In the genomic region with DNA sequence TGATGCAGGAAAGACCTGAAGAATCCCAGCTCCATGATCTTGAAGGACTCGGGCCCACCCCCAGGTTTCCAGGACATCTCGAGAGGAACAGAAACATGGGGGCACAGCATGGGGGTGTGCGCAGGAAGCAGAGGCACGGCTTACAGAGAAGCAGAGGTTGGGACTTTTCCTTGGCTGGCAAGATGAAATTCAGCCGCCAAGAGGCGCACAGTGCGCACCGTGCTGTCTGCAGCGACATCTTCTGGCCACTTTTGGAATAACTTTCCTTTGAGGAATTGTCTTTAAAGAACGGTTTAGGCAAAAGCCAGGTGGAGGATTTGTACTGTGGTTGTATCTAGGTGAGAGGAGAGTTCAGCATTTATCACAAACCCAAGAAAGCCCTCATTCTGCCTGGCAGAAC, we compare ENCODE assay signal across 8 mouse cellular contexts. TPM values are rescaled to one million over a fixed set of nuclear protein-coding genes. Genes with fewer than 3 reads are reported as not detected.
DNase-seq lines count a peak whose midpoint lies in the region; ATAC-seq and TF ChIP-seq lines count a peak whose summit lies in the region.

No protein-coding gene starts in this region.

- no peaks in the 10 kb centered on the region; a peak in 1 of 4 replicates for H3K4me1 ChIP-seq in MEL (ENCODE audit: control insufficient read depth in 1 of 2, insufficient read depth in 2 of 2, low read length in 2 of 2)
- no peaks in the 10 kb centered on the region for H3K4me1 ChIP-seq in forebrain, embryonic 12.5 days
- H3K4me1 ChIP-seq in lung, embryonic 14.5 days (ENCODE audit: insufficient read depth): no peaks in the 10 kb centered on the region
- H3K4me1 ChIP-seq in olfactory bulb, adult 2 months (ENCODE audit: control insufficient read depth, insufficient read depth, low read length): peaks cover 4% of the 10 kb centered on the region; the same call in 1 of the 2 replicates
- H3K4me1 ChIP-seq in thymus, adult 2 months (replicated peaks; ENCODE audit: control insufficient read depth, insufficient read depth, low read length): peaks cover 38% of the 10 kb centered on the region

- H3K4me2 ChIP-seq in forebrain, embryonic 12.5 days: peak overlapping the region; percentile 5; the same call in 1 of the 2 replicates
- H3K4me2 ChIP-seq in lung, embryonic 14.5 days: peak overlapping the region; percentile 34; the same call in 1 of the 2 replicates

- DNase-seq in MEL (ENCODE audit: low read depth, low spot score): peak; percentile 90
- peak; percentile 77 for DNase-seq in c-Kit-positive CD71-positive TER-119-positive erythroid progenitor cells, embryonic 14.5 days (ENCODE audit: low spot score)
- DNase-seq in heart, postnatal 36 days: peak; percentile 84 to 85
- DNase-seq in layer of hippocampus, adult 2 months (ENCODE audit: low spot score in 2 of 2): peak; percentile 66 to 90
- DNase-seq in lung, embryonic 14.5 days: peak; percentile 97
- peak; percentile 88 for DNase-seq in thymus, adult 2 months

- no peak for TF ChIP-seq POLR2A in MEL (IDR thresholded peaks at IDR 0.05; ENCODE audit: control insufficient read depth in 1 of 2, insufficient read depth in 1 of 2, low read depth in 1 of 2, low read length in 2 of 2, poor library complexity in 1 of 2)
- TF ChIP-seq POLR2A in olfactory bulb, adult 2 months (IDR thresholded peaks at IDR 0.05; ENCODE audit: insufficient read depth, low read depth, low read length): no peak
- TF ChIP-seq POLR2A in thymus, adult 2 months (IDR thresholded peaks at IDR 0.05; ENCODE audit: control insufficient read depth, extremely low read depth, insufficient read depth, low read length, poor library complexity): no peak

- no peaks in the 10 kb centered on the region for H3K27me3 ChIP-seq in MEL (ENCODE audit: control insufficient read depth in 1 of 2, insufficient read depth in 2 of 2, low read length in 2 of 2)
- peaks cover 3% of the 10 kb centered on the region; the same call in 1 of the 2 replicates for H3K27me3 ChIP-seq in forebrain, embryonic 12.5 days
- H3K27me3 ChIP-seq in lung, embryonic 14.5 days (ENCODE audit: insufficient read depth, low read length): no peaks in the 10 kb centered on the region
- no peaks in the 10 kb centered on the region for H3K27me3 ChIP-seq in thymus, adult 2 months (ENCODE audit: control insufficient read depth, insufficient read depth, low read length)

- peak overlapping the region; percentile 48 to 52 for H3K4me3 ChIP-seq in MEL (ENCODE audit: control insufficient read depth in 1 of 2, insufficient read depth in 1 of 2, low read depth in 2 of 2, low read length in 2 of 2)
- H3K4me3 ChIP-seq in forebrain, embryonic 12.5 days (replicated peaks): no peak overlapping the region
- no peak overlapping the region for H3K4me3 ChIP-seq in layer of hippocampus, adult 2 months
- H3K4me3 ChIP-seq in lung, embryonic 14.5 days (ENCODE audit: low read depth, low read length): no peak overlapping the region
- no peak overlapping the region for H3K4me3 ChIP-seq in olfactory bulb, adult 2 months (ENCODE audit: insufficient read depth, low read depth, low read length)
- H3K4me3 ChIP-seq in thymus, adult 2 months (ENCODE audit: control insufficient read depth, insufficient read depth, low read length): 0 out of 2 replicates have a peak overlapping the region, but pooled peaks have one; percentile 16

- no peaks in the 10 kb centered on the region for H3K9me3 ChIP-seq in MEL (replicated peaks; ENCODE audit: insufficient read depth, low read length)
- H3K9me3 ChIP-seq in forebrain, embryonic 12.5 days: no peaks in the 10 kb centered on the region
- H3K9me3 ChIP-seq in lung, embryonic 14.5 days (ENCODE audit: low read depth, low read length): no peaks in the 10 kb centered on the region

- peak; percentile 99 for TF ChIP-seq RAD21 in MEL (IDR thresholded peaks at IDR 0.05; ENCODE audit: low read depth, low read length)

- peak; percentile 86 for ATAC-seq in forebrain, embryonic 12.5 days (ENCODE audit: low FRiP score)
- ATAC-seq in lung, embryonic 14.5 days (ENCODE audit: insufficient read depth): peak; percentile 80

- TF ChIP-seq EP300 in MEL (IDR thresholded peaks at IDR 0.05; ENCODE audit: low read depth in 1 of 2, low read length in 2 of 2): no peak

- WGBS in forebrain, embryonic 12.5 days: 1% methylated on average over 10 of the region's 10 CpGs
- 2% methylated on average over 10 of the region's 10 CpGs for WGBS in lung, embryonic 14.5 days
- 0% methylated on average over 10 of the region's 10 CpGs for WGBS in olfactory bulb, adult 2 months
- under 1% methylated on average over 10 of the region's 10 CpGs for WGBS in thymus, adult 2 months

- no peaks in the 10 kb centered on the region for H3K79me2 ChIP-seq in MEL (ENCODE audit: control insufficient read depth, insufficient read depth, low read length, poor library complexity)

- peak overlapping the region; percentile 57 for H3K9ac ChIP-seq in MEL (ENCODE audit: control insufficient read depth, low read depth, low read length, poor library complexity, severe bottlenecking)
- H3K9ac ChIP-seq in forebrain, embryonic 12.5 days: no peak overlapping the region
- H3K9ac ChIP-seq in lung, embryonic 14.5 days: 0 out of 2 replicates have a peak overlapping the region, but pooled peaks have one; percentile 30

- H3K27ac ChIP-seq in MEL (ENCODE audit: control insufficient read depth, low read depth, low read length): no peak overlapping the region
- no peak overlapping the region for H3K27ac ChIP-seq in forebrain, embryonic 12.5 days
- no peak overlapping the region for H3K27ac ChIP-seq in layer of hippocampus, adult 2 months
- H3K27ac ChIP-seq in lung, embryonic 14.5 days (ENCODE audit: low read depth): no peak overlapping the region
- no peak overlapping the region for H3K27ac ChIP-seq in olfactory bulb, adult 2 months (ENCODE audit: insufficient read depth, low read depth, low read length)
- no peak overlapping the region for H3K27ac ChIP-seq in thymus, adult 2 months (ENCODE audit: control insufficient read depth, insufficient read depth, low read length)

- no peaks in the 10 kb centered on the region for H3K36me3 ChIP-seq in MEL (ENCODE audit: control insufficient read depth in 1 of 2, insufficient read depth in 2 of 2, low read length in 2 of 2)
- no peaks in the 10 kb centered on the region for H3K36me3 ChIP-seq in forebrain, embryonic 12.5 days (replicated peaks)
- no peaks in the 10 kb centered on the region for H3K36me3 ChIP-seq in lung, embryonic 14.5 days (ENCODE audit: insufficient read depth)
- H3K36me3 ChIP-seq in thymus, adult 2 months (ENCODE audit: control insufficient read depth, insufficient read depth, low read length): no peaks in the 10 kb centered on the region

- intact Hi-C loops in heart, postnatal 36 days (cut with DNase I): loop anchor here (1.0 kb wide), 3 partner anchors 127 to 184 kb away; no protein-coding TSS in a partner anchor

- peak in 2 of 3 experiments; percentile 96 for TF ChIP-seq CTCF in MEL (IDR thresholded peaks at IDR 0.05 in 2 of 3, conservative IDR thresholded peaks at IDR 0.05 in 1 of 3; ENCODE audit: control insufficient read depth in 1 of 3, insufficient read depth in 1 of 3, low read depth in 2 of 3, low read length in 3 of 3, poor library complexity in 1 of 3, severe bottlenecking in 1 of 3)
- peak; percentile 95 for TF ChIP-seq CTCF in layer of hippocampus, adult 2 months (conservative IDR thresholded peaks at IDR 0.05)
- peak; percentile 98 for TF ChIP-seq CTCF in lung, embryonic 14.5 days (IDR thresholded peaks at IDR 0.05; ENCODE audit: low read depth)
- TF ChIP-seq CTCF in olfactory bulb, adult 2 months (IDR thresholded peaks at IDR 0.05; ENCODE audit: insufficient read depth, low read depth, low read length): peak; percentile 97
- peak; percentile 93 for TF ChIP-seq CTCF in thymus, adult 2 months (IDR thresholded peaks at IDR 0.05; ENCODE audit: borderline replicate concordance, control insufficient read depth, extremely low read depth, insufficient read depth, low read length, poor library complexity)

TF ChIP-seq in MEL, 35 proteins besides CTCF, POLR2A, EP300 and RAD21 (continues in another document):
- TF ChIP-seq BHLHE40 (IDR thresholded peaks at IDR 0.05; ENCODE audit: borderline replicate concordance, low read depth, low read length): 0 out of 2 replicates have a peak, but pooled peaks have one; percentile 18
- TF ChIP-seq USF2 (IDR thresholded peaks at IDR 0.05; ENCODE audit: borderline replicate concordance in 1 of 2, insufficient read depth in 1 of 2, low read depth in 1 of 2, low read length in 2 of 2): no peak
- no peak for TF ChIP-seq NELFE (IDR thresholded peaks at IDR 0.05; ENCODE audit: low read depth, low read length)
- no peak for TF ChIP-seq JUND (IDR thresholded peaks at IDR 0.05; ENCODE audit: low read depth, low read length)
- TF ChIP-seq POLR2AphosphoS2 (IDR thresholded peaks at IDR 0.05; ENCODE audit: low read length): no peak
- TF ChIP-seq MYB (IDR thresholded peaks at IDR 0.05; ENCODE audit: low read depth, low read length): no peak
- no peak for TF ChIP-seq TCF12 (IDR thresholded peaks at IDR 0.05; ENCODE audit: low read depth, low read length)
- TF ChIP-seq ZKSCAN1 (IDR thresholded peaks at IDR 0.05; ENCODE audit: low read depth, low read length): no peak
- no peak for TF ChIP-seq ZMIZ1 (IDR thresholded peaks at IDR 0.05; ENCODE audit: low read depth, low read length)
- TF ChIP-seq HCFC1 (IDR thresholded peaks at IDR 0.05; ENCODE audit: low read depth, low read length): 0 out of 2 replicates have a peak, but pooled peaks have one; percentile 25
- TF ChIP-seq ZNF384 (IDR thresholded peaks at IDR 0.05; ENCODE audit: low read depth, low read length): no peak
- TF ChIP-seq UBTF (IDR thresholded peaks at IDR 0.05; ENCODE audit: borderline replicate concordance, insufficient read depth, low read depth, low read length): no peak
- peak; percentile 53; the same call in 1 of the 2 replicates for TF ChIP-seq TBP (IDR thresholded peaks at IDR 0.05; ENCODE audit: low read depth, low read length)
- peak; percentile 99 for TF ChIP-seq SMC3 (IDR thresholded peaks at IDR 0.05; ENCODE audit: low read depth, low read length)
- TF ChIP-seq GATA1 (IDR thresholded peaks at IDR 0.05; ENCODE audit: low read depth, low read length): no peak
- no peak for TF ChIP-seq CHD2 (IDR thresholded peaks at IDR 0.05; ENCODE audit: low read length)

RNA-seq across cellular contexts. Expression of gene Nfkbia, which starts 6.6 kb away (rescaled TPM):
- 8.1 and 9.3 TPM in 2 replicates for total RNA-seq in MEL (2012; rRNA removed)
- 10 to 100 TPM in 1 of 2 experiments, not detected in 1; 15.9 TPM for polyA plus RNA-seq in MEL (2012; ENCODE audit: insufficient read depth in 1 of 2, insufficient read length in 2 of 2, low read depth in 1 of 2, low replicate concordance in 2 of 2, missing spikeins in 1 of 2)
- polyA plus RNA-seq in forebrain, embryonic 12.5 days (2016; fragmentation: Nextera tagmentation; extraction: Ambion mirVana): 36.4 and 39.6 TPM in 2 replicates
- total RNA-seq in heart, postnatal 36 days (2021): 10 to 100 TPM; 32.8 to 65.3 TPM
- total RNA-seq in layer of hippocampus, adult 2 months (2021): 10 to 100 TPM; 28.1 to 42.5 TPM
- 81.0 and 93.6 TPM in 2 replicates for polyA plus RNA-seq in lung, embryonic 14.5 days (2014; fragmentation: Nextera tagmentation; extraction: Ambion mirVana)
- polyA plus RNA-seq in olfactory bulb, adult 2 months (2012; ENCODE audit: insufficient read depth, insufficient read length, low replicate concordance, missing spikeins): not detected in 2 replicates
- 613 and 674 TPM in 2 replicates for polyA plus RNA-seq in thymus, adult 2 months (2012; rRNA removed)

Comparison
In these comparisons a context has a peak if more than half of its experiments do, and no peak if none do; other contexts are left out.
1. H3K4me3 ChIP-seq: peak in MEL (2 of 2) and thymus, adult 2 months (single experiment); none in forebrain, embryonic 12.5 days (single experiment), layer of hippocampus, adult 2 months (single experiment), lung, embryonic 14.5 days (single experiment) and olfactory bulb, adult 2 months (single experiment).
2. Peak in every context shown above with its lines, with median percentiles within 50 percentile points of each other: DNase-seq and CTCF ChIP-seq.